Mouse (Mus musculus) midbrain, postnatal 0 days (tissue): ENCODE measurements around the gene Klhdc8a. TPM values are rescaled to one million over a fixed set of nuclear protein-coding genes. Genes with fewer than 3 reads are reported as not detected.

Experiments used
- ATAC-seq: fragments of 200-750 bp; cut with Nextera tagmentation; 2 replicates; pipeline ENCODE4 v1.8.0; 2017; ENCODE audit warnings: moderate number of reproducible peaks, mild to moderate bottlenecking, moderate TSS enrichment, moderate library complexity; ENCODE audit not compliant: low FRiP score
- DNase-seq: peaks from one replicate; pipeline ENCODE4 v3.0.0-alpha.2; 2015; ENCODE audit warnings: low spot score
- H3K27ac ChIP-seq: fragments of 300-500 bp; sonication (generic); 2 replicates; pipeline ENCODE4 v1.5.1; 2014; ENCODE audit warnings: low read depth, mild to moderate bottlenecking, low read length, mixed read lengths
- H3K27me3 ChIP-seq: fragments of 300-500 bp; sonication (generic); 2 replicates; pipeline ENCODE4 v1.6.1; 2014; ENCODE audit warnings: low read length, control low read depth, mixed read lengths; ENCODE audit not compliant: insufficient read depth
- H3K36me3 ChIP-seq: fragments of 300-500 bp; sonication (generic); 2 replicates; pipeline ENCODE4 v1.6.1; 2014; ENCODE audit warnings: low read length, control low read depth, mixed read lengths; ENCODE audit not compliant: insufficient read depth
- H3K4me1 ChIP-seq: fragments of 300-500 bp; sonication (generic); 2 replicates; pipeline ENCODE4 v1.6.1; 2014; ENCODE audit warnings: mild to moderate bottlenecking, control low read depth, antibody characterized with exemption, low read length, mixed read lengths; ENCODE audit not compliant: insufficient read depth
- H3K4me2 ChIP-seq: fragments of 300-500 bp; sonication (generic); 2 replicates; pipeline ENCODE4 v1.6.1; 2014; ENCODE audit warnings: low read depth, mild to moderate bottlenecking, low read length, mixed read lengths; ENCODE audit not compliant: poor library complexity, severe bottlenecking
- H3K4me3 ChIP-seq: fragments of 300-500 bp; sonication (generic); 2 replicates; pipeline ENCODE4 v1.5.1; 2014; ENCODE audit warnings: low read depth, mild to moderate bottlenecking, low read length, moderate library complexity
- H3K9ac ChIP-seq: fragments of 300-500 bp; sonication (generic); replicated peaks from 2 replicates; pipeline ENCODE4 v1.6.1; 2014; ENCODE audit warnings: mild to moderate bottlenecking, low read length, moderate library complexity, mixed read lengths; ENCODE audit not compliant: poor library complexity, severe bottlenecking
- H3K9me3 ChIP-seq: fragments of 300-500 bp; sonication (generic); 2 replicates; pipeline ENCODE4 v1.6.1; 2016; ENCODE audit warnings: low read length, control low read depth
- CTCF ChIP-seq: IDR thresholded peaks from 2 replicates; pipeline ENCODE4 v1.5.1; 2016; ENCODE audit warnings: antibody characterized with exemption, mild to moderate bottlenecking
- WGBS: fragments of 180-500 bp; shearing (Covaris S2); extraction: QIAGEN DNeasy Blood & Tissue Kit; methylation state at CpG from one replicate; pipeline ENCODE4 v1.1.7; 2014; 5-methylcytosine and 5-hydroxymethylcytosine counted together
- polyA plus RNA-seq: library from polyadenylated mRNA; unstranded; fragments of >200 nt; fragmentation: Nextera tagmentation; extraction: Ambion mirVana; gene quantifications from 2 replicates; pipeline ENCODE4 v1.2.1, GENCODE M21; 2015
- total RNA-seq: library from RNA; depleted of rRNA; stranded (reverse); fragments of >200 nt; gene quantifications from 2 replicates; pipeline ENCODE4 v1.2.3, GENCODE M21; 2014; rRNA removed

Klhdc8a gene
- total RNA-seq (29.5 and 31.1 TPM in 2 replicates), polyA plus RNA-seq (12.4 and 14.8 TPM in 2 replicates)

- no peaks in the 10 kb centered on the region for H3K9me3 ChIP-seq
- H3K9ac ChIP-seq = peak within 1 kb of the TSS; percentile 93
- no peak for TF ChIP-seq CTCF
- H3K36me3 ChIP-seq = no peaks in the 10 kb centered on the region
- H3K4me1 ChIP-seq = peaks cover 30% of the 10 kb centered on the region
- 1% methylated on average over 24 of the region's 28 CpGs for WGBS
- peak; percentile 71 for ATAC-seq
- peak within 1 kb of the TSS; percentile 83 for H3K27ac ChIP-seq
- H3K4me3 ChIP-seq = peak within 1 kb of the TSS; percentile 67
- no peaks in the 10 kb centered on the region for H3K27me3 ChIP-seq
- H3K4me2 ChIP-seq = peak within 1 kb of the TSS; percentile 97
- DNase-seq = peak; percentile 67
Measured at GRCm38 (mm10) chr1:132298425-132298800, at the start of gene Klhdc8a. Gene Klhdc8a, plus strand, starts transcription at chr1:132298626.

- WGBS = 87% methylated on average over 6 of the region's 6 CpGs
- TF ChIP-seq CTCF = 0 out of 2 replicates have a peak, but pooled peaks have one; percentile 9
- DNase-seq = no peak
- H3K9ac ChIP-seq = no peak overlapping the region
- no peaks in the 10 kb centered on the region for H3K4me1 ChIP-seq
- no peak overlapping the region for H3K4me3 ChIP-seq
- no peaks in the 10 kb centered on the region for H3K36me3 ChIP-seq
- H3K4me2 ChIP-seq = no peak overlapping the region
- H3K27ac ChIP-seq = no peak overlapping the region
- no peak for ATAC-seq
- no peaks in the 10 kb centered on the region for H3K27me3 ChIP-seq
- H3K9me3 ChIP-seq = no peaks in the 10 kb centered on the region
Measured at GRCm38 (mm10) chr1:132254467-132254866, 44.0 kb upstream of the Klhdc8a start.

- ATAC-seq = no peak
- Histone ChIP-seq H3K27ac (no peak overlapping the region), H3K4me2 (no peak overlapping the region), H3K4me1 (no peaks in the 10 kb centered on the region), H3K9me3 (no peaks in the 10 kb centered on the region), H3K9ac (no peak overlapping the region), H3K27me3 (no peaks in the 10 kb centered on the region), H3K36me3 (no peaks in the 10 kb centered on the region), H3K4me3 (no peak overlapping the region)
- WGBS = 90% methylated on average over 1 of the region's 1 CpGs
- TF ChIP-seq CTCF = no peak
- DNase-seq = no peak
Measured at GRCm38 (mm10) chr1:132260331-132260730, 38.1 kb upstream of the Klhdc8a start.

- Histone ChIP-seq H3K4me3 (no peak overlapping the region), H3K4me1 (no peaks in the 10 kb centered on the region), H3K36me3 (no peaks in the 10 kb centered on the region), H3K9ac (no peak overlapping the region), H3K4me2 (no peak overlapping the region), H3K9me3 (no peaks in the 10 kb centered on the region), H3K27ac (no peak overlapping the region), H3K27me3 (no peaks in the 10 kb centered on the region)
- WGBS = 73% methylated on average over 5 of the region's 5 CpGs
- TF ChIP-seq CTCF = peak; percentile 62
- no peak for ATAC-seq
- DNase-seq = peak; percentile 39
Measured at GRCm38 (mm10) chr1:132261058-132261457, 37.4 kb upstream of the Klhdc8a start.

- DNase-seq (no peak), ATAC-seq (no peak)
- H3K27me3 ChIP-seq = no peaks in the 10 kb centered on the region
- H3K27ac ChIP-seq = no peak overlapping the region
- no peaks in the 10 kb centered on the region for H3K36me3 ChIP-seq
- H3K4me1 ChIP-seq = no peaks in the 10 kb centered on the region
- H3K9ac ChIP-seq = no peak overlapping the region
- no peak overlapping the region for H3K4me3 ChIP-seq
- no peak for TF ChIP-seq CTCF
- WGBS = 63% methylated on average over 4 of the region's 4 CpGs
- no peaks in the 10 kb centered on the region for H3K9me3 ChIP-seq
- no peak overlapping the region for H3K4me2 ChIP-seq
Measured at GRCm38 (mm10) chr1:132263618-132264017, 34.8 kb upstream of the Klhdc8a start.

- Histone ChIP-seq H3K27me3 (no peaks in the 10 kb centered on the region), H3K4me2 (no peak overlapping the region), H3K9me3 (no peaks in the 10 kb centered on the region), H3K9ac (no peak overlapping the region), H3K4me1 (no peaks in the 10 kb centered on the region; the same call in 1 of the 2 replicates), H3K36me3 (no peaks in the 10 kb centered on the region), H3K27ac (no peak overlapping the region), H3K4me3 (no peak overlapping the region)
- no peak for TF ChIP-seq CTCF
- ATAC-seq (no peak), DNase-seq (no peak)
- WGBS = 66% methylated on average over 7 of the region's 7 CpGs
Measured at GRCm38 (mm10) chr1:132264577-132264976, 33.8 kb upstream of the Klhdc8a start.
